In the genomic region with DNA sequence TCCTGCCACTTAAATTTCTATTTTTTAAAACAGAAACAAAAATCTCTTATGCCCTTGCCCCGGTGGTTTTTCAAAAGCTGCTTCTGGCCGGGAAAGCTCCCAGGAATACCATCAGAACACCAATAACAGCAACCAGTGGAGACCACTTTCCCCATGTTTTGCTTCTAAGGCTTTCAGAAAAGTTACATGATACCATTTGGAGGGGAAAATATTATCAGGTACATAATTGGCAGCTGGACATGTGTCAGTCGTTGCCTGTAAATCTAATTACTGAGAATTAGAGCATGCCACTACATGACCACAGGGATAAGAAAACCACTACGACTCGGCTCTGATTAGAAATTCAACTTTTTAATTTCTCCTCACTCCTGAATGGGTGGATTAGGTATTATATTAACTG, we compare ENCODE assay signal across 10 mouse cellular contexts. TPM values are rescaled to one million over a fixed set of nuclear protein-coding genes. Genes with fewer than 3 reads are reported as not detected.
DNase-seq lines count a peak whose midpoint lies in the region; ATAC-seq and TF ChIP-seq lines count a peak whose summit lies in the region.
"Had no signal": no experiment of that assay in that cellular context is flagged by ENCODE, and none has a peak within 500 bp of the region (broad histone marks: within the 10 kb centered on the region; RNA-seq: fewer than 3 reads in every experiment).

No protein-coding gene starts in this region.

- no peak overlapping the region for H3K27ac ChIP-seq in lung, postnatal 0 days (ENCODE audit: low read length)
- H3K27ac ChIP-seq in forebrain, postnatal 0 days (ENCODE audit: low read depth, low read length): no peak overlapping the region
- H3K27ac ChIP-seq in midbrain, embryonic 14.5 days (replicated peaks; ENCODE audit: low read depth, low read length): no peak overlapping the region
- H3K27ac ChIP-seq: kidney, embryonic 15.5 days had no signal

- peaks cover 3% of the 10 kb centered on the region for H3K9me3 ChIP-seq in erythroblast, embryonic 14.5 days (ENCODE audit: control insufficient read depth, low read length)
- H3K9me3 ChIP-seq in lung, postnatal 0 days (ENCODE audit: low read length): no peaks in the 10 kb centered on the region
- H3K9me3 ChIP-seq in forebrain, postnatal 0 days (ENCODE audit: low read length): no peaks in the 10 kb centered on the region
- no peaks in the 10 kb centered on the region for H3K9me3 ChIP-seq in midbrain, embryonic 14.5 days (ENCODE audit: control insufficient read depth, low read length)
- H3K9me3 ChIP-seq: kidney, embryonic 15.5 days; megakaryocyte, embryonic 14.5 days had no signal

- peaks cover 39% of the 10 kb centered on the region for H3K36me3 ChIP-seq in erythroblast, embryonic 14.5 days (ENCODE audit: control insufficient read depth)
- H3K36me3 ChIP-seq in lung, postnatal 0 days (ENCODE audit: insufficient read depth, low read length): no peaks in the 10 kb centered on the region
- H3K36me3 ChIP-seq in forebrain, postnatal 0 days (ENCODE audit: insufficient read depth): no peaks in the 10 kb centered on the region
- no peaks in the 10 kb centered on the region for H3K36me3 ChIP-seq in midbrain, embryonic 14.5 days (ENCODE audit: control insufficient read depth, insufficient read depth, low read length)
- H3K36me3 ChIP-seq: kidney, embryonic 15.5 days had no signal

- H3K27me3 ChIP-seq in erythroblast, embryonic 14.5 days (ENCODE audit: control insufficient read depth): peaks cover 65% of the 10 kb centered on the region
- peaks cover 4% of the 10 kb centered on the region; the same call in 1 of the 2 replicates for H3K27me3 ChIP-seq in lung, postnatal 0 days (replicated peaks; ENCODE audit: insufficient read depth, low read length)
- H3K27me3 ChIP-seq in forebrain, postnatal 0 days (ENCODE audit: insufficient read depth, low read length): peaks cover 4% of the 10 kb centered on the region
- H3K27me3 ChIP-seq in midbrain, embryonic 14.5 days (ENCODE audit: control insufficient read depth, insufficient read depth, low read length): peaks cover 54% of the 10 kb centered on the region

- 42% methylated on average over 5 of the region's 5 CpGs for WGBS in lung, postnatal 0 days
- whole genome bisulfite sequencing in forebrain, postnatal 0 days: 14% methylated on average over 5 of the region's 5 CpGs
- 7% methylated on average over 5 of the region's 5 CpGs for WGBS in midbrain, embryonic 14.5 days

- no peak for TF ChIP-seq CTCF in lung, postnatal 0 days (IDR thresholded peaks at IDR 0.05)
- no peak for TF ChIP-seq CTCF in forebrain, postnatal 0 days (IDR thresholded peaks at IDR 0.05; ENCODE audit: low read depth)

- H3K9ac ChIP-seq in lung, postnatal 0 days (replicated peaks; ENCODE audit: low read depth): no peak overlapping the region
- H3K9ac ChIP-seq in forebrain, postnatal 0 days: no peak overlapping the region
- no peak overlapping the region for H3K9ac ChIP-seq in midbrain, embryonic 14.5 days (replicated peaks; ENCODE audit: low read length)
- H3K9ac ChIP-seq: kidney, embryonic 15.5 days had no signal

- peaks cover 36% of the 10 kb centered on the region for H3K4me1 ChIP-seq in erythroblast, embryonic 14.5 days (ENCODE audit: control insufficient read depth)
- no peaks in the 10 kb centered on the region for H3K4me1 ChIP-seq in lung, postnatal 0 days (ENCODE audit: insufficient read depth, low read depth, low read length)
- H3K4me1 ChIP-seq in forebrain, postnatal 0 days (ENCODE audit: insufficient read depth): peaks cover 7% of the 10 kb centered on the region; the same call in 1 of the 2 replicates
- peaks cover 17% of the 10 kb centered on the region for H3K4me1 ChIP-seq in midbrain, embryonic 14.5 days (ENCODE audit: control insufficient read depth, insufficient read depth, low read length)

- intact Hi-C loops in left cerebral cortex, postnatal 14 days (cut with DNase I): no loop called here

- ATAC-seq in erythroblast, adult 5-6 weeks (replicated peaks; ENCODE audit: low FRiP score, poor library complexity, severe bottlenecking): no peak
- ATAC-seq in lung, postnatal 0 days: no peak
- no peak for ATAC-seq in forebrain, postnatal 0 days
- no peak for ATAC-seq in midbrain, embryonic 14.5 days (ENCODE audit: low FRiP score, low TSS enrichment)

- DNase-seq in lung, postnatal 0 days (ENCODE audit: low spot score): no peak
- DNase-seq in lung, postnatal 36 days: no peak
- DNase-seq in forebrain, postnatal 0 days: no peak
- DNase-seq in midbrain, embryonic 14.5 days: no peak
- DNase-seq in adrenal gland, postnatal 4 days (ENCODE audit: low spot score in 2 of 2): no peak
- DNase-seq in left cerebral cortex, postnatal 14 days (ENCODE audit: low spot score in 2 of 2): no peak

- TF ChIP-seq EP300 in lung, postnatal 0 days (IDR thresholded peaks at IDR 0.05): no peak

- H3K4me2 ChIP-seq in lung, postnatal 0 days (replicated peaks; ENCODE audit: low read depth, low read length): peak overlapping the region; percentile 99
- peak overlapping the region; percentile 97 for H3K4me2 ChIP-seq in forebrain, postnatal 0 days (ENCODE audit: low read depth)
- H3K4me2 ChIP-seq in midbrain, embryonic 14.5 days (ENCODE audit: low read length): peak overlapping the region; percentile 90

- H3K4me3 ChIP-seq in erythroblast, embryonic 14.5 days (replicated peaks): peak overlapping the region; percentile 100
- peak overlapping the region; percentile 84; the same call in 1 of the 2 replicates for H3K4me3 ChIP-seq in lung, postnatal 0 days (ENCODE audit: low read depth, low read length)
- H3K4me3 ChIP-seq in forebrain, postnatal 0 days (ENCODE audit: low read depth, low read length): 0 out of 2 replicates have a peak overlapping the region, but pooled peaks have one; percentile 62
- H3K4me3 ChIP-seq in midbrain, embryonic 14.5 days (replicated peaks; ENCODE audit: low read depth, low read length): peak overlapping the region; percentile 48; the same call in 1 of the 2 replicates

RNA-seq across cellular contexts. Expression of gene Cdkn2c, which starts 2.9 kb away (rescaled TPM):
- polyA plus RNA-seq in erythroblast, embryonic 14.5 days (2012): 16.3 and 18.3 TPM in 2 replicates
- total RNA-seq in erythroblast, adult 5-6 weeks (2015; ENCODE audit: low replicate concordance): 25.0 and 37.2 TPM in 2 replicates
- total RNA-seq in erythroblast, adult 5-6 weeks (2017; ENCODE audit: low replicate concordance): 30.1 and 31.7 TPM in 2 replicates
- 6.0 and 8.2 TPM in 2 replicates for polyA plus RNA-seq in lung, postnatal 0 days (2015; fragmentation: Nextera tagmentation; extraction: Ambion mirVana)
- total RNA-seq in forebrain, postnatal 0 days (2014; rRNA removed): 10.8 and 13.4 TPM in 2 replicates
- polyA plus RNA-seq in forebrain, postnatal 0 days (2015; fragmentation: Nextera tagmentation; extraction: Ambion mirVana): 5.6 and 6.4 TPM in 2 replicates
- 1.4 and 3.0 TPM in 2 replicates for polyA plus RNA-seq in midbrain, embryonic 14.5 days (2014; fragmentation: Nextera tagmentation; extraction: Ambion mirVana)
- total RNA-seq in adrenal gland, postnatal 4 days (2021): 10 to 100 TPM; 35.3 to 44.6 TPM
- total RNA-seq in left cerebral cortex, postnatal 14 days (2021): 1 to 10 TPM; 3.1 to 5.7 TPM

RNA-seq across cellular contexts. Expression of gene Faf1, which starts 12.3 kb away (rescaled TPM):
- 0.77 and 0.90 TPM in 2 replicates for polyA plus RNA-seq in erythroblast, embryonic 14.5 days (2012)
- total RNA-seq in erythroblast, adult 5-6 weeks (2015; ENCODE audit: low replicate concordance): 9.2 and 24.8 TPM in 2 replicates
- total RNA-seq in erythroblast, adult 5-6 weeks (2017; ENCODE audit: low replicate concordance): 21.9 and 27.2 TPM in 2 replicates
- 17.9 and 21.2 TPM in 2 replicates for polyA plus RNA-seq in lung, postnatal 0 days (2015; fragmentation: Nextera tagmentation; extraction: Ambion mirVana)
- total RNA-seq in forebrain, postnatal 0 days (2014; rRNA removed): 54.2 and 55.2 TPM in 2 replicates
- 28.0 and 33.3 TPM in 2 replicates for polyA plus RNA-seq in forebrain, postnatal 0 days (2015; fragmentation: Nextera tagmentation; extraction: Ambion mirVana)
- polyA plus RNA-seq in midbrain, embryonic 14.5 days (2014; fragmentation: Nextera tagmentation; extraction: Ambion mirVana): 40.9 and 48.4 TPM in 2 replicates
- total RNA-seq in adrenal gland, postnatal 4 days (2021): 10 to 100 TPM; 25.8 to 27.2 TPM
- 10 to 100 TPM; 23.5 to 26.9 TPM for total RNA-seq in left cerebral cortex, postnatal 14 days (2021)

Comparison
In these comparisons a context has a peak if more than half of its experiments do, and no peak if none do; other contexts are left out.
1. H3K4me3 ChIP-seq: peak in every context shown above with its lines; median percentile 100 in erythroblast, embryonic 14.5 days; 84 in lung, postnatal 0 days; 62 in forebrain, postnatal 0 days; 48 in midbrain, embryonic 14.5 days.